Comparison of ENCODE assay signal across 9 mouse cellular contexts in the genomic region with DNA sequence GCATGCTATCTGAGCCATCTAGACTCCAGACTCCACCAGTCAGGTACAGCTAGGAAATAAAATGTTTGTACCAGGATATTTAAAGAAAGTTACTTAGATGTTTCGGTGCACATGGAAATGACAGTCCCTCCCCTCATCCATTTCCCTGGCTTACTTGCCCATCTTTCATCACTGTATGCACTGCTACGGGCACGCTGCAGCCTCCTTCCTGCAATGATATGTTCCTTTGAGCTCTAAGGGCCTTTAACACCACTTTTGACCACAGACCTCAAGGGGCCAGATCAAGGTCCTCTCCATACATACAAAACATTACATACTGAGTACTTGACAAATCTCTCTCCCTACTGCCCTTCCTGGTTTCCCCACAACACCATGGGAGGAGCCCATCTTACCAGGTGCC. TPM values are rescaled to one million over a fixed set of nuclear protein-coding genes. Genes with fewer than 3 reads are reported as not detected.
A peak's percentile ranks its signal among the peaks of the same experiment; 100 is the strongest.
DNase-seq lines count a peak whose midpoint lies in the region; ATAC-seq lines count a peak whose summit lies in the region.
"Had no signal": no experiment of that assay in that cellular context is flagged by ENCODE, and none has a peak within 500 bp of the region (broad histone marks: within the 10 kb centered on the region; RNA-seq: fewer than 3 reads in every experiment).

No protein-coding gene starts in this region.

- no peaks in the 10 kb centered on the region for H3K27me3 ChIP-seq in megakaryocyte, embryonic 14.5 days (replicated peaks)
- H3K27me3 ChIP-seq in embryonic facial prominence, embryonic 13.5 days: no peaks in the 10 kb centered on the region
- no peaks in the 10 kb centered on the region for H3K27me3 ChIP-seq in limb, embryonic 10.5 days (ENCODE audit: low read depth, poor library complexity, severe bottlenecking)
- no peaks in the 10 kb centered on the region for H3K27me3 ChIP-seq in stomach, embryonic 14.5 days (ENCODE audit: control insufficient read depth, insufficient read depth, low read length)

- H3K4me1 ChIP-seq in megakaryocyte, embryonic 14.5 days: peaks cover 56% of the 10 kb centered on the region
- peaks cover 17% of the 10 kb centered on the region for H3K4me1 ChIP-seq in embryonic facial prominence, embryonic 13.5 days
- H3K4me1 ChIP-seq in limb, embryonic 10.5 days: peaks cover 16% of the 10 kb centered on the region
- H3K4me1 ChIP-seq in stomach, embryonic 14.5 days (ENCODE audit: control insufficient read depth, insufficient read depth, low read length): peaks cover 14% of the 10 kb centered on the region

- 65% methylated on average over 3 of the region's 3 CpGs for WGBS in embryonic facial prominence, embryonic 13.5 days
- WGBS in limb, embryonic 10.5 days: 83% methylated on average over 3 of the region's 3 CpGs
- WGBS in stomach, embryonic 14.5 days: 63% methylated on average over 3 of the region's 3 CpGs

- no peak for ATAC-seq in megakaryocyte, adult 5-6 weeks (ENCODE audit: poor library complexity, severe bottlenecking)
- ATAC-seq in embryonic facial prominence, embryonic 13.5 days (ENCODE audit: insufficient number of reproducible peaks, insufficient read depth, low FRiP score, low TSS enrichment, low read depth): no peak
- no peak for ATAC-seq in stomach, embryonic 14.5 days (ENCODE audit: insufficient number of reproducible peaks, insufficient read depth, low FRiP score, low read depth)

- H3K9ac ChIP-seq in embryonic facial prominence, embryonic 13.5 days: peak overlapping the region; percentile 98
- 0 out of 2 replicates have a peak overlapping the region, but pooled peaks have one; percentile 98 for H3K9ac ChIP-seq in stomach, embryonic 14.5 days (replicated peaks; ENCODE audit: low read depth, low read length)

- peak overlapping the region; percentile 66 for H3K4me2 ChIP-seq in embryonic facial prominence, embryonic 13.5 days
- H3K4me2 ChIP-seq in stomach, embryonic 14.5 days (replicated peaks; ENCODE audit: low read depth, low read length): peak overlapping the region; percentile 72

- H3K27ac ChIP-seq in embryonic facial prominence, embryonic 13.5 days: no peak overlapping the region
- no peak overlapping the region for H3K27ac ChIP-seq in limb, embryonic 10.5 days
- H3K27ac ChIP-seq in stomach, embryonic 14.5 days (ENCODE audit: low read length): no peak overlapping the region

- peak overlapping the region; percentile 88 for H3K4me3 ChIP-seq in megakaryocyte, embryonic 14.5 days (replicated peaks)
- H3K4me3 ChIP-seq in embryonic facial prominence, embryonic 13.5 days: peak overlapping the region; percentile 93
- peak overlapping the region; percentile 98 for H3K4me3 ChIP-seq in limb, embryonic 10.5 days
- peak overlapping the region; percentile 83 for H3K4me3 ChIP-seq in stomach, embryonic 14.5 days (ENCODE audit: low read depth, low read length)

- no peaks in the 10 kb centered on the region for H3K9me3 ChIP-seq in megakaryocyte, embryonic 14.5 days
- H3K9me3 ChIP-seq in embryonic facial prominence, embryonic 13.5 days: 0 out of 2 replicates have a peak, but pooled peaks cover 8% of the 10 kb centered on the region
- peaks cover 2% of the 10 kb centered on the region; the same call in 1 of the 2 replicates for H3K9me3 ChIP-seq in limb, embryonic 10.5 days (replicated peaks)
- H3K9me3 ChIP-seq in stomach, embryonic 14.5 days (ENCODE audit: control insufficient read depth, low read depth, low read length): no peaks in the 10 kb centered on the region

- no peak for DNase-seq in limb, embryonic 10.5 days (ENCODE audit: low spot score)
- DNase-seq in urinary bladder, postnatal 4 days (ENCODE audit: low spot score in 2 of 2): no peak
- DNase-seq in B cell, adult 2 months: no peak
- DNase-seq in spleen, postnatal 36 days (ENCODE audit: low spot score in 2 of 2): no peak
- DNase-seq: thymus, postnatal 36 days had no signal

- peaks cover 70% of the 10 kb centered on the region for H3K36me3 ChIP-seq in megakaryocyte, embryonic 14.5 days (replicated peaks; ENCODE audit: low read length)
- peaks cover 66% of the 10 kb centered on the region for H3K36me3 ChIP-seq in embryonic facial prominence, embryonic 13.5 days
- peaks cover 81% of the 10 kb centered on the region for H3K36me3 ChIP-seq in limb, embryonic 10.5 days
- peaks cover 42% of the 10 kb centered on the region for H3K36me3 ChIP-seq in stomach, embryonic 14.5 days (ENCODE audit: control insufficient read depth, insufficient read depth, low read length)

RNA-seq across cellular contexts. Expression of a gene that starts 2.5 kb away (rescaled TPM):
- 416 and 1,650 TPM in 2 replicates for polyA plus RNA-seq in megakaryocyte, embryonic 14.5 days (2012; ENCODE audit: insufficient read depth, low replicate concordance)
- total RNA-seq in megakaryocyte, adult 5-6 weeks (2015): 136 and 144 TPM in 2 replicates
- 239 and 262 TPM in 2 replicates for total RNA-seq in megakaryocyte, adult 5-6 weeks (2017)
- 365 and 385 TPM in 2 replicates for polyA plus RNA-seq in embryonic facial prominence, embryonic 13.5 days (2015; fragmentation: Nextera tagmentation; extraction: Ambion mirVana)
- polyA plus RNA-seq in limb, embryonic 10.5 days (2016; fragmentation: Nextera tagmentation; extraction: Ambion mirVana): 515 and 551 TPM in 2 replicates
- polyA plus RNA-seq in stomach, embryonic 14.5 days (2014; fragmentation: Nextera tagmentation; extraction: Ambion mirVana): 289 and 335 TPM in 2 replicates

RNA-seq across cellular contexts. Expression of a gene that starts 7.1 kb away (rescaled TPM):
- polyA plus RNA-seq in megakaryocyte, embryonic 14.5 days (2012; ENCODE audit: insufficient read depth, low replicate concordance): 51.1 and 76.9 TPM in 2 replicates
- 63.1 and 83.4 TPM in 2 replicates for total RNA-seq in megakaryocyte, adult 5-6 weeks (2015)
- 31.2 and 41.1 TPM in 2 replicates for total RNA-seq in megakaryocyte, adult 5-6 weeks (2017)
- polyA plus RNA-seq in embryonic facial prominence, embryonic 13.5 days (2015; fragmentation: Nextera tagmentation; extraction: Ambion mirVana): 114 and 119 TPM in 2 replicates
- polyA plus RNA-seq in limb, embryonic 10.5 days (2016; fragmentation: Nextera tagmentation; extraction: Ambion mirVana): 174 and 195 TPM in 2 replicates
- polyA plus RNA-seq in stomach, embryonic 14.5 days (2014; fragmentation: Nextera tagmentation; extraction: Ambion mirVana): 112 and 130 TPM in 2 replicates

RNA-seq across cellular contexts. Expression of a gene that starts 11.1 kb away (rescaled TPM):
- polyA plus RNA-seq in megakaryocyte, embryonic 14.5 days (2012; ENCODE audit: insufficient read depth, low replicate concordance): 7.1 and 9.5 TPM in 2 replicates
- total RNA-seq in megakaryocyte, adult 5-6 weeks (2015): 37.7 and 39.4 TPM in 2 replicates
- 15.2 and 17.4 TPM in 2 replicates for total RNA-seq in megakaryocyte, adult 5-6 weeks (2017)
- polyA plus RNA-seq in embryonic facial prominence, embryonic 13.5 days (2015; fragmentation: Nextera tagmentation; extraction: Ambion mirVana): 38.4 and 40.5 TPM in 2 replicates
- 45.3 and 46.9 TPM in 2 replicates for polyA plus RNA-seq in limb, embryonic 10.5 days (2016; fragmentation: Nextera tagmentation; extraction: Ambion mirVana)
- 44.5 and 46.7 TPM in 2 replicates for polyA plus RNA-seq in stomach, embryonic 14.5 days (2014; fragmentation: Nextera tagmentation; extraction: Ambion mirVana)

RNA-seq across cellular contexts. Expression of a gene that starts 16.9 kb away (rescaled TPM):
- polyA plus RNA-seq in megakaryocyte, embryonic 14.5 days (2012; ENCODE audit: insufficient read depth, low replicate concordance): 44.6 and 94.5 TPM in 2 replicates
- total RNA-seq in megakaryocyte, adult 5-6 weeks (2015): 12.0 and 16.4 TPM in 2 replicates
- 11.0 and 13.4 TPM in 2 replicates for total RNA-seq in megakaryocyte, adult 5-6 weeks (2017)
- polyA plus RNA-seq in embryonic facial prominence, embryonic 13.5 days (2015; fragmentation: Nextera tagmentation; extraction: Ambion mirVana): 8.3 TPM in 2 replicates
- polyA plus RNA-seq in limb, embryonic 10.5 days (2016; fragmentation: Nextera tagmentation; extraction: Ambion mirVana): 6.9 and 9.9 TPM in 2 replicates
- polyA plus RNA-seq in stomach, embryonic 14.5 days (2014; fragmentation: Nextera tagmentation; extraction: Ambion mirVana): 5.7 and 9.6 TPM in 2 replicates

RNA-seq across cellular contexts. Expression of a gene that starts 24.5 kb away (rescaled TPM):
- polyA plus RNA-seq in megakaryocyte, embryonic 14.5 days (2012; ENCODE audit: insufficient read depth, low replicate concordance): 5.8 and 8.3 TPM in 2 replicates
- total RNA-seq in megakaryocyte, adult 5-6 weeks (2015): 19.2 and 19.4 TPM in 2 replicates
- total RNA-seq in megakaryocyte, adult 5-6 weeks (2017): 22.7 and 26.8 TPM in 2 replicates
- polyA plus RNA-seq in embryonic facial prominence, embryonic 13.5 days (2015; fragmentation: Nextera tagmentation; extraction: Ambion mirVana): 27.7 and 28.2 TPM in 2 replicates
- 29.3 and 32.2 TPM in 2 replicates for polyA plus RNA-seq in limb, embryonic 10.5 days (2016; fragmentation: Nextera tagmentation; extraction: Ambion mirVana)
- 24.5 and 25.4 TPM in 2 replicates for polyA plus RNA-seq in stomach, embryonic 14.5 days (2014; fragmentation: Nextera tagmentation; extraction: Ambion mirVana)
